ENCODE assay signal across 18 mouse cellular contexts in genomic region chr1:130737411-130737881, GRCm38 (mm10). TPM values are rescaled to one million over a fixed set of nuclear protein-coding genes. Genes with fewer than 3 reads are reported as not detected.
DNase-seq lines count a peak whose midpoint lies in the region; ATAC-seq and TF ChIP-seq lines count a peak whose summit lies in the region.
"Had no signal": no experiment of that assay in that cellular context is flagged by ENCODE, and none has a peak within 500 bp of the region (broad histone marks: within the 10 kb centered on the region; RNA-seq: fewer than 3 reads in every experiment).

No protein-coding gene starts in this region.

- peak; percentile 33 for DNase-seq in adrenal gland, postnatal 10 days
- no peak for DNase-seq in adrenal gland, adult 18-20 months (ENCODE audit: low spot score in 2 of 2)
- no peak for DNase-seq in hindbrain, embryonic 10.5 days (ENCODE audit: low spot score)
- no peak for DNase-seq in hindbrain, postnatal 0 days (ENCODE audit: low spot score)
- peak; percentile 56 for DNase-seq in WW6 (ENCODE audit: low read depth, low spot score)
- DNase-seq in liver, embryonic 14.5 days (ENCODE audit: low read depth in 3 of 3, low spot score in 3 of 3), result no peak
- no peak for DNase-seq in forebrain, embryonic 14.5 days (ENCODE audit: low spot score)
- no peak for DNase-seq in adipocyte (ENCODE audit: low spot score)
- DNase-seq: embryo, embryonic 11 days; kidney, postnatal 10 days; left cerebral cortex, postnatal 4 days; lung, postnatal 14 days; right cerebral cortex, adult 18-20 months had no signal

- 0 out of 2 replicates have a peak overlapping the region, but pooled peaks have one; percentile 54 for H3K27ac ChIP-seq in hindbrain, embryonic 10.5 days
- no peak overlapping the region for H3K27ac ChIP-seq in hindbrain, postnatal 0 days
- H3K27ac ChIP-seq in liver, embryonic 14.5 days, result peak overlapping the region; percentile 99; the same call in 1 of the 2 replicates
- no peak overlapping the region for H3K27ac ChIP-seq in forebrain, embryonic 14.5 days (ENCODE audit: low read depth, low read length)
- H3K27ac ChIP-seq: neural tube, embryonic 13.5 days had no signal

- no peak for TF ChIP-seq CTCF in hindbrain, postnatal 0 days (IDR thresholded peaks at IDR 0.05; ENCODE audit: low read depth)
- TF ChIP-seq CTCF in liver, embryonic 14.5 days (IDR thresholded peaks at IDR 0.05; ENCODE audit: low read depth), result no peak

- ATAC-seq in hindbrain, postnatal 0 days, result no peak
- ATAC-seq in liver, embryonic 14.5 days (ENCODE audit: insufficient read depth), result no peak
- ATAC-seq in forebrain, embryonic 14.5 days, result no peak
- ATAC-seq: hindbrain, embryonic 16.5 days; midbrain, embryonic 16.5 days had no signal

- H3K4me2 ChIP-seq in hindbrain, postnatal 0 days (ENCODE audit: low read depth, low read length), result no peak overlapping the region
- peak overlapping the region; percentile 42 for H3K4me2 ChIP-seq in liver, embryonic 14.5 days (ENCODE audit: low read depth)
- H3K4me2 ChIP-seq in forebrain, embryonic 14.5 days (ENCODE audit: low read length), result no peak overlapping the region
- H3K4me2 ChIP-seq: neural tube, embryonic 13.5 days had no signal

- no peak for TF ChIP-seq EP300 in liver, embryonic 14.5 days (IDR thresholded peaks at IDR 0.05; ENCODE audit: low read depth)

- no peak overlapping the region for H3K4me3 ChIP-seq in hindbrain, embryonic 10.5 days
- no peak overlapping the region for H3K4me3 ChIP-seq in hindbrain, postnatal 0 days (ENCODE audit: low read length)
- H3K4me3 ChIP-seq in liver, embryonic 14.5 days (ENCODE audit: insufficient read depth in 1 of 2, low read depth in 2 of 2, low read length in 2 of 2), result no peak overlapping the region
- H3K4me3 ChIP-seq in forebrain, embryonic 14.5 days (ENCODE audit: low read depth, low read length), result no peak overlapping the region
- H3K4me3 ChIP-seq: neural tube, embryonic 13.5 days had no signal

- peaks cover 15% of the 10 kb centered on the region for H3K4me1 ChIP-seq in hindbrain, embryonic 10.5 days (replicated peaks)
- peaks cover 11% of the 10 kb centered on the region for H3K4me1 ChIP-seq in hindbrain, postnatal 0 days (ENCODE audit: insufficient read depth, low read length)
- H3K4me1 ChIP-seq in liver, embryonic 14.5 days (replicated peaks; ENCODE audit: control insufficient read depth in 2 of 2, insufficient read depth in 2 of 2, low read length in 1 of 2), result peaks cover 69 to 80% of the 10 kb centered on the region in 2 experiments
- H3K4me1 ChIP-seq in forebrain, embryonic 14.5 days (ENCODE audit: control insufficient read depth, insufficient read depth, low read length), result no peaks in the 10 kb centered on the region
- H3K4me1 ChIP-seq: neural tube, embryonic 13.5 days had no signal

- H3K27me3 ChIP-seq in hindbrain, embryonic 10.5 days (ENCODE audit: insufficient read depth, poor library complexity, severe bottlenecking), result no peaks in the 10 kb centered on the region
- no peaks in the 10 kb centered on the region for H3K27me3 ChIP-seq in hindbrain, postnatal 0 days (ENCODE audit: insufficient read depth, low read length)
- no peaks in the 10 kb centered on the region for H3K27me3 ChIP-seq in liver, embryonic 14.5 days (ENCODE audit: control insufficient read depth, insufficient read depth, low read length)
- no peaks in the 10 kb centered on the region for H3K27me3 ChIP-seq in forebrain, embryonic 14.5 days (replicated peaks; ENCODE audit: control insufficient read depth, insufficient read depth, low read length)
- H3K27me3 ChIP-seq: neural tube, embryonic 13.5 days had no signal

- H3K9ac ChIP-seq in hindbrain, postnatal 0 days (replicated peaks; ENCODE audit: low read length), result no peak overlapping the region
- no peak overlapping the region; the same call in 1 of the 2 replicates for H3K9ac ChIP-seq in liver, embryonic 14.5 days (replicated peaks)
- H3K9ac ChIP-seq in forebrain, embryonic 14.5 days (ENCODE audit: low read length), result no peak overlapping the region
- H3K9ac ChIP-seq: neural tube, embryonic 13.5 days had no signal

- no peaks in the 10 kb centered on the region for H3K36me3 ChIP-seq in hindbrain, embryonic 10.5 days
- H3K36me3 ChIP-seq in hindbrain, postnatal 0 days (ENCODE audit: insufficient read depth, low read length), result no peaks in the 10 kb centered on the region
- peaks cover 15% of the 10 kb centered on the region for H3K36me3 ChIP-seq in liver, embryonic 14.5 days (replicated peaks; ENCODE audit: control insufficient read depth, insufficient read depth, low read depth)
- no peaks in the 10 kb centered on the region for H3K36me3 ChIP-seq in forebrain, embryonic 14.5 days (ENCODE audit: control insufficient read depth, insufficient read depth, low read length)
- H3K36me3 ChIP-seq: neural tube, embryonic 13.5 days had no signal

- 21% methylated on average over 11 of the region's 11 CpGs for WGBS in hindbrain, embryonic 10.5 days
- WGBS in hindbrain, postnatal 0 days, result 32% methylated on average over 11 of the region's 11 CpGs
- 61% methylated on average over 11 of the region's 11 CpGs for WGBS in liver, embryonic 14.5 days (ENCODE audit: insufficient replicate concordance)
- WGBS in forebrain, embryonic 14.5 days, result 33% methylated on average over 11 of the region's 11 CpGs

- H3K9me3 ChIP-seq in hindbrain, embryonic 10.5 days, result no peaks in the 10 kb centered on the region
- no peaks in the 10 kb centered on the region for H3K9me3 ChIP-seq in hindbrain, postnatal 0 days (ENCODE audit: low read length)
- H3K9me3 ChIP-seq in liver, embryonic 14.5 days (ENCODE audit: control insufficient read depth, low read length), result no peaks in the 10 kb centered on the region
- H3K9me3 ChIP-seq in forebrain, embryonic 14.5 days (replicated peaks; ENCODE audit: control insufficient read depth, low read length), result no peaks in the 10 kb centered on the region
- H3K9me3 ChIP-seq: neural tube, embryonic 13.5 days had no signal

RNA-seq across cellular contexts. Expression of gene AA986860, which starts 5.7 kb away (rescaled TPM):
- total RNA-seq in adrenal gland, postnatal 10 days (2021), result 1 to 10 TPM; 2.1 to 2.3 TPM
- 1 to 10 TPM; 2.4 to 7.7 TPM for total RNA-seq in adrenal gland, adult 18-20 months (2021)
- 0.51 and 0.73 TPM in 2 replicates for polyA plus RNA-seq in hindbrain, embryonic 10.5 days (2016; fragmentation: Nextera tagmentation; extraction: Ambion mirVana)
- 0.32 and 1.3 TPM in 2 replicates for total RNA-seq in hindbrain, postnatal 0 days (2014; rRNA removed)
- polyA plus RNA-seq in hindbrain, postnatal 0 days (2015; fragmentation: Nextera tagmentation; extraction: Ambion mirVana), result 0.58 and 0.59 TPM in 2 replicates
- polyA plus RNA-seq in liver, embryonic 14.5 days (2012; rRNA removed), result 3.6 and 3.7 TPM in 2 replicates
- polyA plus RNA-seq in liver, embryonic 14.5 days (2014; fragmentation: Nextera tagmentation; extraction: Ambion mirVana), result 5.3 and 8.7 TPM in 2 replicates
- polyA plus RNA-seq in forebrain, embryonic 14.5 days (2014; fragmentation: Nextera tagmentation; extraction: Ambion mirVana), result 0.43 and 0.54 TPM in 2 replicates

RNA-seq across cellular contexts. Expression of gene Pfkfb2, which starts 8.4 kb away (rescaled TPM):
- total RNA-seq in adrenal gland, postnatal 10 days (2021), result 10 to 100 TPM; 16.1 to 22.1 TPM
- total RNA-seq in adrenal gland, adult 18-20 months (2021), result 10 to 100 TPM; 22.8 to 46.9 TPM
- 5.3 and 6.7 TPM in 2 replicates for polyA plus RNA-seq in hindbrain, embryonic 10.5 days (2016; fragmentation: Nextera tagmentation; extraction: Ambion mirVana)
- total RNA-seq in hindbrain, postnatal 0 days (2014; rRNA removed), result 23.6 and 30.0 TPM in 2 replicates
- 13.3 and 13.5 TPM in 2 replicates for polyA plus RNA-seq in hindbrain, postnatal 0 days (2015; fragmentation: Nextera tagmentation; extraction: Ambion mirVana)
- 6.4 and 7.2 TPM in 2 replicates for polyA plus RNA-seq in liver, embryonic 14.5 days (2012; rRNA removed)
- polyA plus RNA-seq in liver, embryonic 14.5 days (2014; fragmentation: Nextera tagmentation; extraction: Ambion mirVana), result 1.7 and 3.6 TPM in 2 replicates
- polyA plus RNA-seq in forebrain, embryonic 14.5 days (2014; fragmentation: Nextera tagmentation; extraction: Ambion mirVana), result 17.8 and 23.2 TPM in 2 replicates

RNA-seq across cellular contexts. Expression of gene Yod1, which starts 20.3 kb away (rescaled TPM):
- total RNA-seq in adrenal gland, postnatal 10 days (2021), result 1 to 10 TPM; 7.4 to 8.1 TPM
- total RNA-seq in adrenal gland, adult 18-20 months (2021), result 10 to 100 TPM in 1 of 2 experiments, 1 to 10 TPM in 1; 9.9 to 10.5 TPM
- 11.4 and 13.3 TPM in 2 replicates for polyA plus RNA-seq in hindbrain, embryonic 10.5 days (2016; fragmentation: Nextera tagmentation; extraction: Ambion mirVana)
- total RNA-seq in hindbrain, postnatal 0 days (2014; rRNA removed), result 10.4 and 11.9 TPM in 2 replicates
- polyA plus RNA-seq in hindbrain, postnatal 0 days (2015; fragmentation: Nextera tagmentation; extraction: Ambion mirVana), result 19.3 and 20.7 TPM in 2 replicates
- 4.3 and 5.8 TPM in 2 replicates for polyA plus RNA-seq in liver, embryonic 14.5 days (2012; rRNA removed)
- polyA plus RNA-seq in liver, embryonic 14.5 days (2014; fragmentation: Nextera tagmentation; extraction: Ambion mirVana), result 19.0 and 22.8 TPM in 2 replicates
- 8.9 and 10.0 TPM in 2 replicates for polyA plus RNA-seq in forebrain, embryonic 14.5 days (2014; fragmentation: Nextera tagmentation; extraction: Ambion mirVana)

RNA-seq across cellular contexts. Expression of gene Gm29427, which starts 21.8 kb away (rescaled TPM):
- not detected for total RNA-seq in adrenal gland, postnatal 10 days (2021)
- under 1 TPM in 1 of 2 experiments, not detected in 1; 0.38 TPM for total RNA-seq in adrenal gland, adult 18-20 months (2021)
- not detected in 2 replicates for polyA plus RNA-seq in hindbrain, embryonic 10.5 days (2016; fragmentation: Nextera tagmentation; extraction: Ambion mirVana)
- not detected in 2 replicates for total RNA-seq in hindbrain, postnatal 0 days (2014; rRNA removed)
- polyA plus RNA-seq in hindbrain, postnatal 0 days (2015; fragmentation: Nextera tagmentation; extraction: Ambion mirVana), result not detected in 2 replicates
- polyA plus RNA-seq in liver, embryonic 14.5 days (2012; rRNA removed), result not detected in 2 replicates
- polyA plus RNA-seq in liver, embryonic 14.5 days (2014; fragmentation: Nextera tagmentation; extraction: Ambion mirVana), result not detected in 2 replicates
- polyA plus RNA-seq in forebrain, embryonic 14.5 days (2014; fragmentation: Nextera tagmentation; extraction: Ambion mirVana), result not detected in 2 replicates
- total RNA-seq: layer of hippocampus, postnatal 10 days; left cerebral cortex, postnatal 4 days had no signal
- polyA plus RNA-seq: heart, embryonic 14.5 days; hindbrain, embryonic 16.5 days; midbrain, embryonic 16.5 days; neural tube, embryonic 13.5 days had no signal

Comparison
In these comparisons a context has a peak if more than half of its experiments do, and no peak if none do; other contexts are left out.
1. DNase-seq: peak in adrenal gland, postnatal 10 days (single experiment) and WW6 (single experiment); none in adrenal gland, adult 18-20 months (0 of 2), hindbrain, embryonic 10.5 days (single experiment), hindbrain, postnatal 0 days (single experiment), liver, embryonic 14.5 days (0 of 3), forebrain, embryonic 14.5 days (single experiment) and adipocyte (single experiment).
2. H3K27ac ChIP-seq: peak in hindbrain, embryonic 10.5 days (single experiment) and liver, embryonic 14.5 days (single experiment); none in hindbrain, postnatal 0 days (single experiment) and forebrain, embryonic 14.5 days (single experiment).